Mouse (Mus musculus) hindlimb bud, embryonic 11.5 days (tissue): ENCODE measurements around the gene Tnfrsf23.
"Not testable (repeated sequence)": the region's sequence is repeated elsewhere in the genome, so short reads cannot be mapped to it uniquely, and the experiment has no call there.

Experiments used
- DNase-seq: peaks from one replicate; pipeline ENCODE4 v3.0.0-alpha.2; 2012; ENCODE audit warnings: low read depth, low spot score; ENCODE audit errors: extremely low spot score

Tnfrsf23 gene

GRCm38 (mm10) chr7:143686191-143686590 is 519 bp upstream of the Tnfrsf23 start:
- not testable (repeated sequence) for DNase-seq

- not testable (repeated sequence) for DNase-seq
Observed at GRCm38 (mm10) chr7:143684569-143684968, 1.1 kb downstream of the Tnfrsf23 start.

- no peak for DNase-seq
Observed at GRCm38 (mm10) chr7:143681566-143681965, 4.1 kb downstream of the Tnfrsf23 start.

GRCm38 (mm10) chr7:143680836-143681235 is 4.8 kb downstream of the Tnfrsf23 start:
- not testable (repeated sequence) for DNase-seq

- DNase-seq: not testable (repeated sequence)
Observed at GRCm38 (mm10) chr7:143679650-143680049, 6.0 kb downstream of the Tnfrsf23 start.

GRCm38 (mm10) chr7:143666427-143667311 is 19.0 kb downstream of the Tnfrsf23 start:
- DNase-seq: no peak

- no peak for DNase-seq
Observed at GRCm38 (mm10) chr7:143663470-143663869, 22.2 kb downstream of the Tnfrsf23 start.

GRCm38 (mm10) chr7:143660797-143661196 is 24.9 kb downstream of the Tnfrsf23 start:
- no peak for DNase-seq

- DNase-seq: not testable (repeated sequence)
Observed at GRCm38 (mm10) chr7:143649769-143650346, 35.8 kb downstream of the Tnfrsf23 start.

GRCm38 (mm10) chr7:143649034-143649768 is 36.5 kb downstream of the Tnfrsf23 start, which contains the start of gene Tnfrsf22:
Gene Tnfrsf22, minus strand, starts transcription at chr7:143649661.
- peak; percentile 37 for DNase-seq

- not testable (repeated sequence) for DNase-seq
Observed at GRCm38 (mm10) chr7:143643949-143644348, 41.7 kb downstream of the Tnfrsf23 start.

GRCm38 (mm10) chr7:143636674-143637073 is 49.0 kb downstream of the Tnfrsf23 start:
- no peak for DNase-seq

- DNase-seq: no peak
Observed at GRCm38 (mm10) chr7:143631503-143631902, 54.2 kb downstream of the Tnfrsf23 start.

GRCm38 (mm10) chr7:143629501-143629900 is 56.2 kb downstream of the Tnfrsf23 start:
- no peak for DNase-seq

GRCm38 (mm10) chr7:143628540-143628939 is 57.1 kb downstream of the Tnfrsf23 start, which contains the start of gene Tnfrsf26:
Gene Tnfrsf26, minus strand, starts transcription at chr7:143628722.
- no peak for DNase-seq

GRCm38 (mm10) chr7:143627555-143628286 is 58.0 kb downstream of the Tnfrsf23 start:
- no peak for DNase-seq

- no peak for DNase-seq
Observed at GRCm38 (mm10) chr7:143626178-143626577, 59.5 kb downstream of the Tnfrsf23 start.

GRCm38 (mm10) chr7:143625151-143625550 is 60.5 kb downstream of the Tnfrsf23 start:
- DNase-seq: no peak

GRCm38 (mm10) chr7:143624561-143624960 is 61.1 kb downstream of the Tnfrsf23 start:
- no peak for DNase-seq

GRCm38 (mm10) chr7:143620951-143621350 is 64.7 kb downstream of the Tnfrsf23 start:
- no peak for DNase-seq
